Mouse (Mus musculus): Measurements from ENCODE around the gene Nkd2. TPM values are rescaled to one million over a fixed set of nuclear protein-coding genes. Genes with fewer than 3 reads are reported as not detected.
A peak's percentile ranks its signal among the peaks of the same experiment; 100 is the strongest.

Gene Nkd2
- total and polyA plus RNA-seq, 2 experiments from 2014 or later, result 18.8 to 32.6 TPM

GRCm38 (mm10) chr13:73827243-73827642 is 20.2 kb downstream of the Nkd2 start:
- H3K27ac ChIP-seq (ENCODE audit: low read depth, low read length), result no peak overlapping the region
- H3K4me3 ChIP-seq (ENCODE audit: low read depth, low read length), result no peak overlapping the region
- no peak for ATAC-seq (ENCODE audit: low FRiP score)
- H3K27me3 ChIP-seq (ENCODE audit: insufficient read depth, low read length), result no peaks in the 10 kb centered on the region
- DNase-seq (ENCODE audit: low spot score), result peak; percentile 39
- 58% methylated on average over 8 of the region's 8 CpGs for WGBS
- H3K4me1 ChIP-seq (ENCODE audit: insufficient read depth, low read length), result no peaks in the 10 kb centered on the region
- no peak overlapping the region for H3K9ac ChIP-seq (replicated peaks; ENCODE audit: low read length, poor library complexity, severe bottlenecking)
- no peaks in the 10 kb centered on the region for H3K9me3 ChIP-seq (ENCODE audit: low read length)
- TF ChIP-seq CTCF (IDR thresholded peaks at IDR 0.05), result no peak
- H3K4me2 ChIP-seq (ENCODE audit: low read depth, low read length, poor library complexity, severe bottlenecking), result no peak overlapping the region
- H3K36me3 ChIP-seq (ENCODE audit: insufficient read depth, low read length), result peaks cover 23% of the 10 kb centered on the region; the same call in 1 of the 2 replicates

- DNase-seq (ENCODE audit: low spot score), result no peak
- TF ChIP-seq CTCF (IDR thresholded peaks at IDR 0.05), result no peak
- Histone ChIP-seq H3K4me2 (ENCODE audit: low read depth, low read length, poor library complexity, severe bottlenecking) (no peak overlapping the region), H3K36me3 (ENCODE audit: insufficient read depth, low read length) (peaks cover 33% of the 10 kb centered on the region), H3K9me3 (ENCODE audit: low read length) (no peaks in the 10 kb centered on the region), H3K4me3 (ENCODE audit: low read depth, low read length) (no peak overlapping the region), H3K27ac (ENCODE audit: low read depth, low read length) (no peak overlapping the region), H3K4me1 (ENCODE audit: insufficient read depth, low read length) (no peaks in the 10 kb centered on the region), H3K9ac (replicated peaks; ENCODE audit: low read length, poor library complexity, severe bottlenecking) (no peak overlapping the region), H3K27me3 (ENCODE audit: insufficient read depth, low read length) (no peaks in the 10 kb centered on the region)
- no peak for ATAC-seq (ENCODE audit: low FRiP score)
- 90% methylated on average over 6 of the region's 6 CpGs for WGBS
Observed at GRCm38 (mm10) chr13:73823711-73824110, 23.7 kb downstream of the Nkd2 start.

DNA sequence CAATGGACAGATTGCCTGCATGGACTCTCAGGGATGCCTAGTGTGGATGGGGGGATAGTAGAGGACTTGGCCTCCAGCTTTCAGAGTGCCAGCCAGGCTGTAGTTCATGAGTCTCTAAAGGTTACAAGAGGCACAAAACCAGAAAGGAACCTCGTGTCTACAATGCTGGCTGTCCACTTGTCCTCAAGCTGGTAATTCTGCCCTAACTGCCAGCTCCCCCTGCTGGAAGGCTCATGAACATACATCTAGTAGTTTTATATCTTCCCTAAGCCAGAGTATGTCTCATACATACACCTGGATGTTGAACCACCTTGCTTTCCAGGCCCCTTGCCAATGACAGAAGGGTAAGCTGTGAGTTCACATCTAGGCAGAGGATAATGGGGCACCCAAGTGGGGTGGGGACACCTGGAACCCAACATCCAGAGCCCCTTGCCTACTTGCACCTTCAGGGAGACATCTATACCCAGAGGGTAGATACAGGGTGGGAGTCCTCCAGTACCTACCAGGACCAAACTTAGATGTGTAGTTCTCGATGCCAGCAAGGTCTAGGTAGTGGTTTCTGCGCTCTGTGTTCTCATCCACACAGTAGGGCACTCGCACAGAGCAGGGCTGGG is 25.1 kb downstream of the Nkd2 start:
- no peaks in the 10 kb centered on the region for H3K27me3 ChIP-seq (ENCODE audit: insufficient read depth, low read length)
- H3K27ac ChIP-seq (ENCODE audit: low read depth, low read length), result no peak overlapping the region
- no peaks in the 10 kb centered on the region for H3K4me1 ChIP-seq (ENCODE audit: insufficient read depth, low read length)
- H3K9me3 ChIP-seq (ENCODE audit: low read length), result no peaks in the 10 kb centered on the region
- DNase-seq (ENCODE audit: low spot score) (peak; percentile 44), ATAC-seq (ENCODE audit: low FRiP score) (no peak)
- TF ChIP-seq CTCF (IDR thresholded peaks at IDR 0.05), result peak; percentile 74
- WGBS, result 69% methylated on average over 4 of the region's 4 CpGs
- H3K4me3 ChIP-seq (ENCODE audit: low read depth, low read length), result no peak overlapping the region
- no peak overlapping the region for H3K9ac ChIP-seq (replicated peaks; ENCODE audit: low read length, poor library complexity, severe bottlenecking)
- peaks cover 33% of the 10 kb centered on the region for H3K36me3 ChIP-seq (ENCODE audit: insufficient read depth, low read length)
- H3K4me2 ChIP-seq (ENCODE audit: low read depth, low read length, poor library complexity, severe bottlenecking), result no peak overlapping the region

DNA sequence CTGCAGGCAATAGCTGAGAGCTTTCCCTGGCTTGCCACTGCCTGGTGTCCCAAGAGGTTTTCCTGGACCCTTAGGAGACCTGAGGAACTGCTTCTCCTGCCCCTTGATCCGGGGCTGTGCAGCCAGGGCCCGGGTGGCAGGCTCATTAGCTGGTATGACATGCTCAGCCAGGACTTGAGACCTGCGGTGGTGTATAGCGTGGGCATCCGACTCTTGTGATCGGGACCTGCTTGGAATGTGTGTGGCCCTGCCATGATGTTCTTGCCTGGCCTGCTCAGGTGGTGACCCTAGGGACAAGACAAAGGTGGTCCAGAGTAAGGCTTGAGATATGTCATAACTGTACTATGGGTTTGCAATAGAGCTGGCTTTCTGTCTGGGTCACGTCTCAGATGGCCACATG is 26.2 kb downstream of the Nkd2 start:
- ATAC-seq (ENCODE audit: low FRiP score) (no peak), DNase-seq (ENCODE audit: low spot score) (no peak)
- no peaks in the 10 kb centered on the region for H3K27me3 ChIP-seq (ENCODE audit: insufficient read depth, low read length)
- H3K9ac ChIP-seq (replicated peaks; ENCODE audit: low read length, poor library complexity, severe bottlenecking), result no peak overlapping the region
- no peaks in the 10 kb centered on the region for H3K9me3 ChIP-seq (ENCODE audit: low read length)
- no peak overlapping the region for H3K4me2 ChIP-seq (ENCODE audit: low read depth, low read length, poor library complexity, severe bottlenecking)
- no peak overlapping the region for H3K4me3 ChIP-seq (ENCODE audit: low read depth, low read length)
- 97% methylated on average over 7 of the region's 7 CpGs for WGBS
- H3K36me3 ChIP-seq (ENCODE audit: insufficient read depth, low read length), result peaks cover 29% of the 10 kb centered on the region
- no peaks in the 10 kb centered on the region for H3K4me1 ChIP-seq (ENCODE audit: insufficient read depth, low read length)
- no peak for TF ChIP-seq CTCF (IDR thresholded peaks at IDR 0.05)
- H3K27ac ChIP-seq (ENCODE audit: low read depth, low read length), result no peak overlapping the region

GRCm38 (mm10) chr13:73818921-73819320 is 28.5 kb downstream of the Nkd2 start:
- ATAC-seq (ENCODE audit: low FRiP score), result no peak
- H3K27ac ChIP-seq (ENCODE audit: low read depth, low read length), result no peak overlapping the region
- no peak overlapping the region for H3K4me2 ChIP-seq (ENCODE audit: low read depth, low read length, poor library complexity, severe bottlenecking)
- H3K27me3 ChIP-seq (ENCODE audit: insufficient read depth, low read length), result no peaks in the 10 kb centered on the region
- no peaks in the 10 kb centered on the region for H3K4me1 ChIP-seq (ENCODE audit: insufficient read depth, low read length)
- H3K36me3 ChIP-seq (ENCODE audit: insufficient read depth, low read length), result peaks cover 18% of the 10 kb centered on the region
- no peaks in the 10 kb centered on the region for H3K9me3 ChIP-seq (ENCODE audit: low read length)
- 87% methylated on average over 3 of the region's 3 CpGs for WGBS
- no peak overlapping the region for H3K9ac ChIP-seq (replicated peaks; ENCODE audit: low read length, poor library complexity, severe bottlenecking)
- TF ChIP-seq CTCF (IDR thresholded peaks at IDR 0.05), result no peak
- no peak overlapping the region for H3K4me3 ChIP-seq (ENCODE audit: low read depth, low read length)
- DNase-seq (ENCODE audit: low spot score), result no peak

DNA sequence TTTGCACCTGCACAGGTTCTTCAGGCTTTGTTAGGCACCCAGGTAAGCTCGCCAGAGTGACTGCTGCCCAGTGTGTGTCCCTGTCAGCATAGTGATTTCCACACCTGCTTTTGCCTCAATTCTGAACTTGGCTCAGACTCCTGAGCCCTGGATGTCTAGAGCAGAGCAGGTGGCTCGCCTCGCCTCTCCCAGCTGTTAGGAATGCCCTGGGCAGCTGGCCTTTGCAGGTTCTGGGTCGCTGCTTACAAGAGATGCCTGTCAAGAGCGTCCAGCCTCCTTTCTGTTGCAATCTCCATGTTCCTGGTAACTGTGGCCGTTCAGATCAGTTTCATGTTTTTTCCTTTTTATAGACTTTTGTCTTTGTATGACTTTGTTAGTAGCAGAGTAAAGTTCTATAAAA is 31.1 kb downstream of the Nkd2 start:
- H3K9me3 ChIP-seq (ENCODE audit: low read length), result no peaks in the 10 kb centered on the region
- 73% methylated on average over 6 of the region's 6 CpGs for WGBS
- peaks cover 9% of the 10 kb centered on the region for H3K36me3 ChIP-seq (ENCODE audit: insufficient read depth, low read length)
- no peaks in the 10 kb centered on the region for H3K27me3 ChIP-seq (ENCODE audit: insufficient read depth, low read length)
- no peak for ATAC-seq (ENCODE audit: low FRiP score)
- H3K4me3 ChIP-seq (ENCODE audit: low read depth, low read length), result no peak overlapping the region
- H3K27ac ChIP-seq (ENCODE audit: low read depth, low read length), result no peak overlapping the region
- no peak overlapping the region for H3K4me2 ChIP-seq (ENCODE audit: low read depth, low read length, poor library complexity, severe bottlenecking)
- no peak for TF ChIP-seq CTCF (IDR thresholded peaks at IDR 0.05)
- no peaks in the 10 kb centered on the region for H3K4me1 ChIP-seq (ENCODE audit: insufficient read depth, low read length)
- no peak overlapping the region for H3K9ac ChIP-seq (replicated peaks; ENCODE audit: low read length, poor library complexity, severe bottlenecking)
- DNase-seq (ENCODE audit: low spot score), result no peak
